Mouse (Mus musculus) liver, adult 2 months (tissue): ENCODE measurements around the gene Stag3. TPM values are rescaled to one million over a fixed set of nuclear protein-coding genes. Genes with fewer than 3 reads are reported as not detected.
A peak's percentile ranks its signal among the peaks of the same experiment; 100 is the strongest.

Source experiments
- DNase-seq: peaks from one replicate; pipeline ENCODE4 v3.0.0-alpha.2; 2011; ENCODE audit warnings: low read depth, low spot score; ENCODE audit errors: extremely low read depth
- H3K27ac ChIP-seq: fragments of 200-500 bp; replicated peaks from 2 replicates; pipeline ENCODE4 v1.5.1; 2012; ENCODE audit warnings: low read depth, mild to moderate bottlenecking, control low read depth, inconsistent platforms, low read length; ENCODE audit not compliant: insufficient read depth
- H3K27me3 ChIP-seq: fragments of 200-500 bp; 2 replicates; pipeline ENCODE4 v1.6.1; 2012; ENCODE audit warnings: mild to moderate bottlenecking, moderate library complexity, low read length, inconsistent platforms; ENCODE audit not compliant: control insufficient read depth, insufficient read depth
- H3K36me3 ChIP-seq: fragments of 200-500 bp; 2 replicates; pipeline ENCODE4 v1.6.1; 2012; ENCODE audit warnings: low read length, inconsistent platforms; ENCODE audit not compliant: control insufficient read depth, insufficient read depth
- H3K4me1 ChIP-seq: fragments of 200-500 bp; 2 replicates; pipeline ENCODE4 v1.6.1; 2011; ENCODE audit warnings: low read length; ENCODE audit not compliant: control insufficient read depth, insufficient read depth
- H3K4me3 ChIP-seq: fragments of 200-500 bp; 2 replicates; pipeline ENCODE4 v1.5.1; 2011; ENCODE audit warnings: low read depth, mild to moderate bottlenecking, control low read depth, low read length, moderate library complexity; ENCODE audit not compliant: insufficient read depth
- H3K79me2 ChIP-seq: fragments of 200-500 bp; 2 replicates; pipeline ENCODE4 v1.6.1; 2012; ENCODE audit warnings: inconsistent platforms, mild to moderate bottlenecking, low read length, moderate library complexity; ENCODE audit not compliant: control insufficient read depth, insufficient read depth
- H3K9ac ChIP-seq: fragments of 200-500 bp; 2 replicates; pipeline ENCODE4 v1.6.1; 2012; ENCODE audit warnings: low read depth, mild to moderate bottlenecking, control low read depth, inconsistent platforms, low read length
- CTCF ChIP-seq: fragments of 200-500 bp; IDR thresholded peaks from 2 replicates; pipeline ENCODE4 v1.5.1; 2011; ENCODE audit warnings: low read depth, low read length, control low read depth
- POLR2A ChIP-seq: fragments of 200-500 bp; IDR thresholded peaks from 2 replicates; pipeline ENCODE4 v1.6.1; 2011; ENCODE audit warnings: low read length, control low read depth; ENCODE audit not compliant: insufficient read depth; ENCODE audit errors: extremely low read depth
- WGBS: fragments of 180-500 bp; shearing (Covaris S2); methylation state at CpG from one replicate; pipeline ENCODE4 v1.1.7; 2018; 5-methylcytosine and 5-hydroxymethylcytosine counted together
- polyA plus RNA-seq: library from polyadenylated mRNA; depleted of rRNA; stranded (reverse); fragments of >200 nt; gene quantifications from 2 replicates; pipeline ENCODE4 v1.2.3, GENCODE M21; 2012
- total RNA-seq: library from RNA; depleted of rRNA; stranded (reverse); fragments of >200 nt; gene quantifications from 2 replicates; pipeline ENCODE4 v1.2.3, GENCODE M21; 2014

The Stag3 gene
- total and polyA plus RNA-seq, 2 experiments: 0.09 TPM

GRCm38 (mm10) chr5:138271232-138271631 is 8.8 kb upstream of the Stag3 start:
- DNase-seq: no peak
- TF ChIP-seq CTCF: no peak
- TF ChIP-seq POLR2A: no peak
- no peak overlapping the region for H3K27ac ChIP-seq
- peaks cover 5% of the 10 kb centered on the region; the same call in 1 of the 2 replicates for H3K27me3 ChIP-seq
- H3K4me1 ChIP-seq: no peaks in the 10 kb centered on the region
- no peaks in the 10 kb centered on the region for H3K36me3 ChIP-seq
- H3K79me2 ChIP-seq: no peaks in the 10 kb centered on the region
- no peak overlapping the region for H3K4me3 ChIP-seq
- no peak overlapping the region for H3K9ac ChIP-seq
- 44% methylated on average over 3 of the region's 3 CpGs for WGBS

GRCm38 (mm10) chr5:138272409-138272923 is 7.6 kb upstream of the Stag3 start, which contains the start of gene Gal3st4:
Gal3st4 (minus strand) TSS chr5:138272840.
- WGBS: 5% methylated on average over 12 of the region's 12 CpGs
- Histone ChIP-seq H3K79me2 (no peaks in the 10 kb centered on the region), H3K27me3 (peaks cover 5% of the 10 kb centered on the region; the same call in 1 of the 2 replicates), H3K9ac (no peak within 1 kb of the TSS), H3K4me1 (no peaks in the 10 kb centered on the region), H3K4me3 (no peak within 1 kb of the TSS), H3K36me3 (no peaks in the 10 kb centered on the region), H3K27ac (no peak within 1 kb of the TSS)
- TF ChIP-seq POLR2A: no peak
- no peak for DNase-seq

GRCm38 (mm10) chr5:138274186-138274585 is 5.9 kb upstream of the Stag3 start:
- TF ChIP-seq POLR2A: no peak
- no peak for TF ChIP-seq CTCF
- no peaks in the 10 kb centered on the region for H3K4me1 ChIP-seq
- H3K79me2 ChIP-seq: no peaks in the 10 kb centered on the region
- H3K27ac ChIP-seq: no peak overlapping the region
- no peaks in the 10 kb centered on the region for H3K36me3 ChIP-seq
- DNase-seq: no peak
- H3K9ac ChIP-seq: no peak overlapping the region
- peaks cover 5% of the 10 kb centered on the region; the same call in 1 of the 2 replicates for H3K27me3 ChIP-seq
- H3K4me3 ChIP-seq: no peak overlapping the region
- 81% methylated on average over 8 of the region's 8 CpGs for WGBS

GRCm38 (mm10) chr5:138275216-138276050 is 4.6 kb upstream of the Stag3 start:
- no peak overlapping the region for H3K9ac ChIP-seq
- H3K79me2 ChIP-seq: no peaks in the 10 kb centered on the region
- 62% methylated on average over 41 of the region's 41 CpGs for WGBS
- TF ChIP-seq CTCF: no peak
- no peak overlapping the region for H3K4me3 ChIP-seq
- no peak for DNase-seq
- no peak overlapping the region for H3K27ac ChIP-seq
- H3K27me3 ChIP-seq: peaks cover 5% of the 10 kb centered on the region; the same call in 1 of the 2 replicates
- H3K4me1 ChIP-seq: no peaks in the 10 kb centered on the region
- H3K36me3 ChIP-seq: no peaks in the 10 kb centered on the region

GRCm38 (mm10) chr5:138277994-138278393 is 2.0 kb upstream of the Stag3 start:
- Histone ChIP-seq H3K79me2 (no peaks in the 10 kb centered on the region), H3K9ac (no peak overlapping the region), H3K36me3 (no peaks in the 10 kb centered on the region), H3K4me3 (no peak overlapping the region), H3K4me1 (no peaks in the 10 kb centered on the region), H3K27me3 (no peaks in the 10 kb centered on the region), H3K27ac (no peak overlapping the region)
- no peak for DNase-seq
- WGBS: 97% methylated on average over 7 of the region's 7 CpGs
- TF ChIP-seq POLR2A: no peak
- TF ChIP-seq CTCF: no peak

GRCm38 (mm10) chr5:138280425-138280768 is 357 bp downstream of the Stag3 start:
- no peak for DNase-seq
- H3K36me3 ChIP-seq: no peaks in the 10 kb centered on the region
- H3K27ac ChIP-seq: no peak overlapping the region
- WGBS: 24% methylated on average over 26 of the region's 26 CpGs
- TF ChIP-seq CTCF (no peak), POLR2A (no peak)
- no peaks in the 10 kb centered on the region for H3K79me2 ChIP-seq
- no peak overlapping the region for H3K9ac ChIP-seq
- H3K27me3 ChIP-seq: no peaks in the 10 kb centered on the region
- peak overlapping the region; percentile 3; the same call in 1 of the 2 replicates for H3K4me3 ChIP-seq
- H3K4me1 ChIP-seq: no peaks in the 10 kb centered on the region
